Mouse (Mus musculus): ENCODE results near the gene Efna2.

- TF ChIP-seq POLR2A (IDR thresholded peaks at IDR 0.05; ENCODE audit: low read depth, low read length), result no peak
- no peak for TF ChIP-seq CTCF (IDR thresholded peaks at IDR 0.05; ENCODE audit: extremely low read depth, insufficient read depth, insufficient read length, insufficient replicate concordance)
These were observed 35.9 kb downstream of the Efna2 start for GRCm38 (mm10) chr10:80215048-80215772.

Data from spleen, adult 2 months (tissue).